Mouse (Mus musculus) CD4-positive helper T cell, adult 2 months (primary cell): ENCODE measurements at regions not wholly inside any gene's neighbourhood (a gene's known extent, or its start where the extent isn't known, plus 50 kb on each side); places are given as distances from the start of the nearest gene placed in this dataset.
"Not testable (repeated sequence)": the region's sequence is repeated elsewhere in the genome, so short reads cannot be mapped to it uniquely, and the experiment has no call there.

Experiments
- DNase-seq: peaks from one replicate; pipeline ENCODE4 v3.0.0-alpha.2; 2012; ENCODE audit warnings: low read depth, missing footprints, low spot score

DNA sequence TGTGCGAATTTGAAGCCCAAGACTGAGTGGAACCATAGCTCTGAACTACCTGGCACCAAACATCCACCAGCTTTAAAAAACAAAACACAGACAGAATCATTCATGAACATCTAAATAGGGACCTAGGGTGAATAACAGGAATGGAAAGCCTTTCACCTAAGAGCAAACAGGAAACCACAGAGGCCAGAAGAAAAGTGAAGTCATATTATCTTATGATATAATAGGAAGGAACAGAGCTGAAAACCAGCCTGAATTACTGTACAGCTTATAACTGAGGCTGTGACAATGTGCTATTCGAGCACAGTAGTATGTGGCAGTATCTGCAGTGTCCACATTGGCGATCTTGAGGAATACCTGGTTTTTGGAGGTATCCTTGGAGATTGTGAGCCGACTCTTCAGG lies 753.8 kb upstream of the Zfp386 start:
- DNase-seq, result peak; percentile 17

DNA sequence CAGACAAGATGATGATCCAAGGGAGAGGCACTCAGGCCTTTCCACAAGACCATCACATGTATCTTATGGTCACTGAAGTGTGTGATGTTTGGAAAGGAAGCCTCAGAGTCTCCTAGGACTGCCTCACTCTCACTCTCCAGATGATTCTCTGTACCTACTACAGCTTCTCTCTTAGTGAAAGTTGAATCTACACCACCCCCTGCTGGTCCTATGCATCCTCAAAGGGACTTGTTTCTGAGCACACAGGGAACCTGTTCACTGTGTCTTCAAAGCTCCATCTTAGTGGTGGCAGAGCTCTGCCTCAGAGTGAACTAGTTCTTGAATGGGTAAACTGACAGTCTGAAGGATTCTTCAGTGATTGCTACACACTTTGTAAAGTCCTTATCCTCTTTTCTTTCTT lies 749.5 kb upstream of the Zfp386 start:
- peak; percentile 35 for DNase-seq

DNA sequence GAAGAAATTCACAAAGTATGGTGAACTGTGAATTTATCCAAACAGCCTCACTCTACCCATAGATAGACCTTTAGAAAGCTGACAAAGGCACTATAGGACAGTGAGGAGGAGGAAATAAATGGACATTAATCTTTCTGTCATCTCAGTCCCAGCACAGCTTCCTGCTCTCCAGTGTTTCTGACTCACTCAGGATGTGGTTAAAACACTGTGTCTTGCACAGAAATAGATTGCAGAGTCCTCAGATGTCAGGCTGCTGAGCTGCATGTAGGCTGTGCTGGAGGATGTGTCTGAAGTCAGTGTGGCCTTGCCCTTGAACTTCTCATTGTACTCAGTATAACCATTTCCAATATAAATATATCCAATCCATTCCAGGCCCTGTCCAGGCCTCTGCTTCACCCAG lies 735.6 kb upstream of the Zfp386 start:
- peak; percentile 62 for DNase-seq

DNA sequence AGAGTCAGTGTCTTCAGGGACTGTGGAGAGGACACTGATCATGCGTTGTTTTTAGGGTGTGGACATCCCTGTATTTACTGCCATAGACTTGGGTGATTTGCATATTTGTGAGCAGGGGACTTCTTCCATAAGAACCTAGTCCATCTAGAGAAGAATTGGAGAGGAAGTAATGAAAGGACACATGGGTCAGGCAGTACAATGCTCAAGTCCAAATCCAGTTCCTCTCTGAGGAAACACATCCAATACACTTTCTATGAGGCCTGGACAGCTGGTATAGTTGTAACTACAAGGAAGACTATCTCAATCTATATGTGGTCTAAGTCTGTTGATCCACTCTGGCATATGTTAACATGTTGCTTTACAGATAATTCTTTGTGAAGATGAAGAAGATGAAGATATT lies 734.9 kb upstream of the Zfp386 start:
- not testable (repeated sequence) for DNase-seq

DNA sequence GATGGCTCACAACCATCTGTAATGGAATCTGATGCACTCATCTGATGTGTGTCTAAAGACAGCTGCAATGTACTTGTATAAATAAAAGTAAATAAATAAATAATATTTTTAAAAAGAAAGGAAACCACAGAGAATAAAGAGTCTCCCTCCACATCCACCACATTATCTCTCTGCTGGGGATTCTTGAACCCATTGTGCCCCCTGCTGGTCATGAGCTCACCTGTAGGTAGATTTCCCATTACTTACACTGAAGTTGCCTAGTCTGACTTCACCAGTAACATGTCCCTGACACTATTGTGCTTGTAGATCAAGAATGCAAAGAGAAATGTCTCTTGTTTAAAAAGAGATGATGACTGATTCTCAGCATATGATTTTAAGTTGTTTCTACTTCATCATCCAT lies 726.9 kb upstream of the Zfp386 start:
- peak; percentile 53 for DNase-seq

DNA sequence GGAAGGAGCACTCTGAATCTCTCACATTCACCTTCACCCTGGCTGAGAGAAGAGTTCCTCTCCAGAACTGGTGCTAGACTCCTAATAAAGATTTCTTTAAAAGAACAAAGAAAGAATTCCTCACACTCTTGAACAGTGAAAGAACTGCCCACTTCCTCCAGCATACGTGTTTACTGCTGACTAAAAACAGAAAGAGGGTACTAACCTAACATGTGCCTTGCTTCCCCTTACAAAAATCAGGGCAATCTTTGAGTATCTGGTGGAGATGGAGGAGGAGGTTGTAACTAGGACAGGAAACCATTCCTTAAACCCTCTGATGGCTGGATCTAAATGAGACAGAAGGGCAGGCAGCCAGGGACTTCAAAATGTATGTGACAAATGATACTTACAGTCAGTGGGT lies 719.1 kb upstream of the Zfp386 start:
- no peak for DNase-seq

DNA sequence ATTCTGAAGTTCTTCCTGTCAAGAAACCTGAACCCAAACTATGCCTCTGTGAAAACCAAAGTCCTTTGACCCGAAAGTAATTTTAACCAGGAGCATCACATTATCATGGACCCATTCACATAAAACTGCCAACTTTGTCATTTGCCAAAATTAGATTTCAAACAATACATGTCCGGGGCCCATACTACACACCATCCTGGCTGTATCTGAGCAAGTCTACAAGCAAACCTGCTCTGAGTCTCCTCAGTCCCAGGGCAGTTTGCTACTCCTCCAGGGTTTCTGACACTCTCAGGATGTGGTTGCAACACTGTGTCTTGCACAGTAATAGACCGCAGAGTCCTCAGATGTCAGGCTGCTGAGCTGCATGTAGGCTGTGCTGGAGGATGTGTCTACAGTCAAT lies 712.8 kb upstream of the Zfp386 start:
- DNase-seq, result peak; percentile 12

DNA sequence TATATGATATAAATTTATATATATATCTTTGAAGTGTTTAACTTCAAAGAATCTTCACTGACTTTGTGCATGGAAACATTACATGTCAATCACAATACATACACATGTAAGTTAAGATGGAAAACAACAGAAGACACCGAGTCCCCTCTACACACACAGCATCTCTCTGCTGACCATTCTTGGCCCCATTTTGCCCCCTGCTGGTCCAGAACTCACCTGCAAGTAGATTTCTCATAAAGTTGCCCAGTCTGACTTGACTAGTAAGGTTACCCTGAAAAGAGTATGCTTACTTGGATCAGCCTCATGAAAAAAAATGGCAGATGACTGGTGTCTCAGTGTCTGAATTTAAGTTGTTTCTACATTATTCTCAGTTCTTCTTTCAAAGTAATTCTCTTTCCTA lies 710.9 kb upstream of the Zfp386 start:
- peak; percentile 16 for DNase-seq

DNA sequence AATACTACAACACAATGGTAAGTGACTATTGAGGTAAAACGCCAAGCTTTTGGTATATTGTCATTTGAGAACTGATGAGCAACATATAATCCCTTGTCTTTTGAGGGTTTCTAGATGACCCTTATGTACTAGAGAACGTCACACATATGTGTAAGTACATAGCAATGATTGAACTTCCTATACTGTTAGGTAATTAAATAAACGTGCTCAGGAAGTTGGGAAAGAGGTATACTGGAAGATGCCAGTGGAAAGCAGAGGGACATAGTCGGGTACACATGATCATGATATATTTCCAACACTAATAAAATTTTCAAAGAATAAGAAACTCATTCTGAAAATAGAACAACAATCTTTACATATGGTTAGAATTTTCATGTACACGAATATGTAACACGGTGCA lies 701.4 kb upstream of the Zfp386 start:
- DNase-seq, result not testable (repeated sequence)

DNA sequence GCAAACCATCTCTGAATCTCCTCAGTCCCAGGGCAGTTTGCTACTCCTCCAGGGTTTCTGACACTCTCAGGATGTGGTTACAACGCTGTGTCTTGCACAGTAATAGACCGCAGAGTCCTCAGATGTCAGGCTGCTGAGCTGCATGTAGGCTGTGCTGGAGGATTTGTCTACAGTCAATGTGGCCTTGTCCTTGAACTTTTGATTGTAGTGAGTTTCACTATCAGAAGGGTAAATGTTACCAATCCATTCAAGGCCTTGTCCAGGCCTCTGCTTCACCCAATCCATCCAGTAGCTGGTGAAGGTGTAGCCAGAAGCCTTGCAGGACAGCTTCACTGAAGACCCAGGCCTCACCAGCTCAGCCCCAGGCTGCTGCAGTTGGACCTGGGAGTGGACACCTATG lies 688.5 kb upstream of the Zfp386 start:
- peak; percentile 21 for DNase-seq

DNA sequence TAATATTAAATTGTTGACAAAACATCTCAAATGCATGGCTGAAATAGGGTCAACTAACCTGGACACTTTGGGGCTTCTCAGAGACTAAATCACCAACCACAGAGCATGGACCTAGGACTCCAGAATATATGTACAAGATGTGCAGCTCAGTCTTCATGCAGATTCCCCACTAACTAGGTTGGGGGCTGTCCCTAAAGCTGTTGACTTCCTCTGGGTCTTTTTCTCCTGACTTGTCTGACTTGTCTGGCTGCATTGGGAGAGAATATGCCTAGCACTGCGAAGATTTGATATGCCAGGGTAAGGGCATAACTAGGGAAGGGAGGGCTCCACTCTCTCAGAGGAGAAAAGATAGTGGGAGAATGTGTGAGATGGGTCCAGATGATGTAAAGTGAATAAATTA lies 681.9 kb upstream of the Zfp386 start:
- not testable (repeated sequence) for DNase-seq

DNA sequence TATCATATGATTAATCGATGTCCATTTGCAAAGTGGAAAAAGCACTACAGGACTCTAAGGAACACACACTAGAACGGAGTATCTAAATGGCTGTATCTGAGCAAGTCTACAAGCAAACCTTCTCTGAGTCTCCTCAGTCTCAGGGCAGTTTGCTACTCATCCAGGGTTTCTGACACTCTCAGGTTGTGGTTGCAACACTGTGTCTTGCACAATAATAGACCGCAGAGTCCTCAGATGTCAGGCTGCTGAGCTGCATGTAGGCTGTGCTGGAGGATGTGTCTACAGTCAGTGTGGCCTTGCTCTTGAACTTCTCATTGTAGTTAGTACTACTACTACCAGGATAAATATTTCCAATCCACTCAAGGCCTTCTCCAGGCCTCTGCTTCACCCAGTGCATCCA lies 675.7 kb upstream of the Zfp386 start:
- not testable (repeated sequence) for DNase-seq

DNA sequence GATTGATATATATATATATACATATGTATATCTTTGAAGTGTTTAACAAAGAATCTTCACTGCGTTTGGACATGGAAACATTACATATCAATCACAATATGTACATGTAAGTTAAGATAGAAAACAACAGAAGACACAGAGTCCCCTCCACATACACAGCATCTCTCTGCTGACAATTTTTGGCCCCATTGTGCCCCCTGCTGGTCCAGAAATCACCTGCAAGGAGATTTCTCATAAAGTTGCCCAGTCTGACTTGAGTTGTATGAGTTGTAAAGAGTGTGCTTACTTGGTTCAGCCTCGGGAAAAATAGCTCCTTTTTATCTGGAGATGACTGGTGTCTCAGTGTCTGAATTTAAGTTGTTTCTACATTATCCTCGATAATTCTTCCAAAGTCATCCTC lies 674.5 kb upstream of the Zfp386 start:
- DNase-seq, result peak; percentile 13

DNA sequence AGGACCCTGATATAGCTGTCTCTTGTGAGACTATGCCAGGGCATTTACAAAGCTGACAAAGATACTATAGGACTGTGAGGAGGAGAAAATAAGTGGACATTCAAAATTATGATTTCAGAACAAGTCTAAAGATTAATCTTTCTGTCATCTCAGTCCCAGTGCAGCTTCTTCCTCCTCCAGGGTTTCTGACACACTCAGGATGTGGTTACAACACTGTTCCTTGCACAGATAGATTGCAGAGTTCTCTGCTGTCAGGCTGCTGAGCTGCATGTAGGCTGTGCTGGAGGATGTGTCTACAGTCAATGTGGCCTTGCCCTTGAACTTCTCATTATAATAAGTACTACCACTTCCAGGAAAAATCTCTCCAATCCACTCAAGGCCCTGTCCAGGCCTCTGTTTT lies 661.0 kb upstream of the Zfp386 start:
- peak; percentile 38 for DNase-seq

DNA sequence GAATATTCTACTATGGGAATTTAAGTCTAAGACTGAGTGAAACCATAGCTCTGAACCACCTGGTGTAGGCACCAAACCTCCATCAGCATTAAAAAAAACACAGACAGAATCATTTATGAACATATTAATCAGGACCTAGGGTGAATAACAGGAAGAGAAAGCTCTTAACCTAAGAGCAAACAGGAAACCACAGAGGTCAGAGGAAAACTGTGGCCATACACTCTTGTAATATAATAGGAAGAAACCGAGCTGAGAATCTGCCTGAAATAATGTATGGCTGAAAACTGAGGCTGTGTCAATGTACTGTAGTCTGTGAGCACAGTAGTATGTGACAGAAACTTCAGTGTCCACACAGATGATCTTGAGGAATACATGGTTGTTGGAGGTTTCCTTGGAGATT lies 643.4 kb upstream of the Zfp386 start:
- peak; percentile 15 for DNase-seq

DNA sequence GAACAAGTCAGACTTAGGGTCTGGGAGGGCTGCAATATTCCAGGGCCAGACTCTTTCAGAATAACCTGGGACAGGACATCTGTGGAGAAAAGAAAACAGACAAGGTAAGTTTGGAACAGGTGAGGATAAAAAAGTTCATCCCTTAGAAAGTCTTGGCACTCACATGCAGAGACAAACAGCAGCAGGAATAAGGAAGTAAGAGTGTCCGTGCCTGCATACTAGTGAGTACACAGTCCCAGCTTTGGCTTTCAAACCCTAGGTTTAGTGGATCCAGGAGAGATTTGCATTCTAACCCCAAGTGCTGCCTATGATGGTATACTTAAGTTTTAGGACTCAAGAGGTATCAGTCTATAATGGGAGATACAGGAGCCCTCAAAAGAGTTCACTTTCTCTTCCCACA lies 642.9 kb upstream of the Zfp386 start:
- DNase-seq, result no peak

DNA sequence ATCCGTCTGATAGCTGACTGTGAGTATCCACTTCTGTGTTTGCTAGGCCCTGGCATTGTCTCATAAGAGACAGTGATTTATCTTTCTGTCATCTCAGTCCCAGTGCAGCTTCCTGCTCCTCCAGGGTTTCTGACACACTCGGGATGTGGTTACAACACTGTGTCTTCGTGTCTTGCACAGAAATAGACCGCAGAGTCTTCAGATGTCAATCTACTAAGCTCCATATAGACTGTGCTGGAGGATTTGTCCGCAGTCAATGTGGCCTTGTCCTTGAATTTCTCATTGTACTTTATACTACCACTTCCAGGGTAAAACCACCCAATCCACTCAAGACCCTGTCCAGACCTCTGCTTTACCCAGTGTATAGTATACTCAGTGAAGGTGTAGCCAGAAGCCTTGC lies 601.3 kb upstream of the Zfp386 start:
- DNase-seq, result not testable (repeated sequence)

DNA sequence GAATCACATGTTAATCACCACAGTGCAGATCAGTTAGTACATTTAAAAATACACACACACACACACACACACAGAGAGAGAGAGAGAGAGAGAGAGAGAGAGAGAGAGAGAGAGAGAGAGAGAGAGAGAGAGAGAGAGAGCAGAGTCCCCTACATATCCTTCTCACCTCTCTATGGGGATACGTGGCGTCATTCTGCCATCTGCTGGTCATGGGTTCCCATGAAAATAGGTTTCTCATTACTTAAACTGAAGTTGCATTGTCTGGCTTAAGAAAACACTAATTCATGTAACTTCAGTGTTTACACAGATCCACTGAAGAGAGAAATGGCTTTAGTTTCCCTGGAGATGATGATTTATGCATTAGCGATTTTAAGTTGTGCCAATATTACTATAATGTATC lies 594.9 kb upstream of the Zfp386 start:
- peak; percentile 50 for DNase-seq

DNA sequence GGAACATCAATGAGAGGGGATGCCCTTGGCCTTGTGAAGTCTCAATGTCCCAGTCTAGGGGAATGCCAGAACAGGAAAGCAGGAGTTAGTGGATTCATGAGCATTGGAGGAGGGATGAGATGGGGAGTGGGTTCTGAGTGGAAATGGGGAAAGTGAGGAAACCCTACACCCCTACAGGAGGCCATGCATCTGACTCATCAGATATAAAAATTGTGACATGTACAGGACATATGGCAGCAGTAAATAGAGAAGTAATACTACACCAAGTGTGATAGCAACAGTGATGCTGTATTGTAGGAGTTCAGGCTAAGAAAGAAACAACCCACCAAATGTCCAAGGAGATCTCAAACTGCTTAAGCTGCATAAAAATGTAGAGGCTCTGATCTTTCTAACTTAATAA lies 582.7 kb upstream of the Zfp386 start:
- not testable (repeated sequence) for DNase-seq

DNA sequence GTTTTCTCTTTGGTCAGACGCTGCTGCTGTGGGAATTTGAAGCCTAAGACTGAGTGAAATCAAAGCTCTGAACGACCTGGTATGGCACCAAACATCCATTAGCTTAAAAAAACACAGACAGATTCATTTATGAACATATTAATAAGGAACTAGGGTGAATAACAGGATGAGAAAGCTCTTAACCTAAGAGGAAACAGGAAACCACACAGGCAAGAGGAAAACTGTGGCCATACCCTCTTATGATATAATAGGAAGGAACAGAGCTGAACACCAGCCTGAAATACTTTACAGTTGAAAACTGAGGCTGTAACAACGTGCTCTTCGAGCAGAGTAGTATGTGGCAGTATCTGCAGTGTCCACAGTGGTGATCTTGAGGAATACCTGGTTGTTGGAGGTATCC lies 579.5 kb upstream of the Zfp386 start:
- DNase-seq, result not testable (repeated sequence)

DNA sequence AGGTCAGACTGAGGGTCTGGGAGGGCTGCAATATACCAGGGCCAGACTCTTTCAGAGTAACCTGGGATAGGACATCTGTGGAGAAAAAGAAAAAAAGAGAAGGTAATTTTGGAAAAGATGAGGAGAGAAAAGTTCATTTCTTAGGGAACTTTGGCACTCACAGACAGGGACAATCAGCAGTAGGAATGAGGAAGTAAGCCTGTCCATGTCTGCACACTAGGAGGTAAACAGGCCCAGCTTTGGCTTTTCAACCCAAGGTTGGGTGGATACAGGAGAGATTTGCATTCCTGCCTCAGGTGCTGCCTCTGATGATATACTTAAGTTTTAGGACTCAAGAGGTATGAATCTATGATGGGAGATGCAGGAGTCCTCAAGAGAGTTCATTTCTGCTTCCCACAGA lies 579.0 kb upstream of the Zfp386 start:
- not testable (repeated sequence) for DNase-seq

DNA sequence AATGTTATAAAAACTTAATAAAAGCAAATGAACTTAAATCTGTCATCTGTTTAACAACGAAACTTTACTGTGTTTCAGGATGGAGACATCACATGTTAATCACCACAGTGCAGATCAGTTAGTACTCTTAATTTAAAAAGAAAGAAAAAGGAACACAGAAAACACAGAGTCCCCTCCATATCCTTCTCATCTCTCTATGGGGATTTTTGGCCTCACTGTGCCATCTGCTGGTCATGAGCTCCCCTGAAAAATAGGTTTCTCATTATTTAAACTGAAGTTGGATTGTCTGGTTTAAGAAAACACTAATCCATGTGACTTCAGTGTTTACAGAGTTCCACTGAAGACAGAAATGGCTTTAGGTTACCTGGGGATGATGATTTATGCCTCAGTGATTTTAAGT lies 548.7 kb upstream of the Zfp386 start:
- no peak for DNase-seq

DNA sequence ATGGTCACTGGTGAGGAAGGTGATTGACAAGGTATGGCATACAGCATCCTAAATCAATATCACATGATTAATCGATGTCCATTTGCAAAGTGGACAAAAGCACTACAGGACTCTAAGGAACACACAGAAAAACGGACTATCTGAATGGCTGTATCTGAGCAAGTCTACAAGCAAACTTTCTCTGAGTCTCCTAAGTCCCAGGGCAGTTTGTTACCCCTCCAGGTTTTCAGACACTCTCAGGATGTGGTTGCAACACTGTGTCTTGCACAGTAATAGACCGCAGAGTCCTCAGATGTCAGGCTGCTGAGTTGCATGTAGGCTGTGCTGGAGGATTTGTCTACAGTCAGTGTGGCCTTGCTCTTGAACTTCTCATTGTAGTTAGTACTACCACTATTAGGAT lies 540.2 kb upstream of the Zfp386 start:
- DNase-seq, result not testable (repeated sequence)

DNA sequence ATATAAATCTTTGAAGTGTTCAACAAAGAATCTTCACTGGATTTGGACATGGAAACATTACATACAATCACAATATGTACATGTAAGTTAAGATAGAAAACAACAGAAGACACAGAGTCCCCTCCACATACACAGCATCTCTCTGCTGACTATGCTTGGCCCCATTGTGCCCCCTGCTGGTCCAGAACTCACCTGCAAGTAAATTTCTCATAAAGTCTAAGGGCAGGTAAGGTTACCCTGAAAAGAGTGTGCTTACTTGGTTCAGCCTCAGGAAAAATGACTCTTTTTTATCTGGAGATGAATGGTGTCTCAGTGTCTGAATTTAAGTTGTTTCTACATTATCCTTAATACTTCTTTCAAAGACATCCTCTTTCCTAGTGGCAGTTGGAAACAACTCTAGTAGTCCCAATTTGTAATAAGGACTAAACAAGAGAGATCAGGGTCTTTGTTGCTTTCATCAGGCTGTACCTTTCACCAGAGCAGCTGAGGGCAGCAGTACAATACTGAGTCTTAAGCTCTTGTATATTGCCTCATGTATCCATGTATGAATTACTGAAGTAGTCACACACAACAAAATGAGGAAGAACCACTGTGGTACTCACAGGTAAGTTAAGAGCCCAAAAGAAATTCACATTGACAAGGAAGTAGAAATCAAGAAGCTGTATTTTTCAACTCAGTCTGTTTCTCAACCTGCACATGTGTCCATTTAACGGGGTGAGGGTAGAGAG lies 538.7 kb upstream of the Zfp386 start:
- DNase-seq, result not testable (repeated sequence)
